Mouse (Mus musculus) 3134 (cell line): Measurements from ENCODE around the gene Upk3a.

Experiments
- DNase-seq: peaks from one replicate; pipeline ENCODE4 v3.0.0-alpha.2; 2011; ENCODE audit warnings: low spot score; ENCODE audit not compliant: insufficient read length; ENCODE audit errors: extremely low read depth

Upk3a gene

GRCm38 (mm10) chr15:85016951-85017664 lies at the start of gene Upk3a:
Upk3a (plus strand) TSS chr15:85017141.
- no peak for DNase-seq

DNA sequence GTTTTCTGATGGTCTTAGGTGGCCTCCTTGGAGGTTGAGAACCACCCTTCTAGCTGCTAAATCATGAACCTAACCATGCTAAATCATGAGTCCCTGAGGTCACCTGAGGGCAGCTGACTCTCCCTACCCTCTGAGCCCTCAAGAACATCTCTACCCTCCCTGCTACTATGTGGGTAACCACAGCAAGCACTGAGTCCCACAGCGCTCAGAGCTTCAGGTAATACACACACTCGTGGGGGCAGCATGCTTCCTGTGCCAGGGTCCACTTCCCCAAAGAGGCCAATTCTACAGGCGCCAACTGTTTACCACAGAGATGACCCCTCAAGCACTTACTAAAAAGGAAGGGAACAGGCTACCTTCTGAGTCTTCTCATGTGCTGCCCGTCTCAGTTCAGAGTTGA lies 48.4 kb upstream of the Upk3a start:
- DNase-seq, result no peak

- DNase-seq, result no peak
Observed at GRCm38 (mm10) chr15:84972860-84973543, 43.9 kb upstream of the Upk3a start.

DNA sequence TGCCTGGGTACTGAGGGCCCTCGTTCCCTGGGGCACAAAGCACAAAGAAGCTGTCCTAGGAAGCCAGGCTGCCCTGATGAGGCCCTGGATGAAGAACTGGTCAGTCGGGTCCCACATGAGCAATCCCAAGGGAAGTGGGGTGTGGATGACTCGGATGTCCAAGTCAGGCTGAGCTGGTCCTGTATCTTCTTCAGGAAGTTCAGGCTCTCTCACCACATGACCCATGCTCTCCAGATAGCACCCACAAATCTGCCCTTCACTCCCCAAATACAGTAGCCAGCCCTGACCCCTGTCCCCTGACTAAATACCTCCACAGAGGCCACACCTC lies 43.4 kb upstream of the Upk3a start:
- no peak for DNase-seq

DNA sequence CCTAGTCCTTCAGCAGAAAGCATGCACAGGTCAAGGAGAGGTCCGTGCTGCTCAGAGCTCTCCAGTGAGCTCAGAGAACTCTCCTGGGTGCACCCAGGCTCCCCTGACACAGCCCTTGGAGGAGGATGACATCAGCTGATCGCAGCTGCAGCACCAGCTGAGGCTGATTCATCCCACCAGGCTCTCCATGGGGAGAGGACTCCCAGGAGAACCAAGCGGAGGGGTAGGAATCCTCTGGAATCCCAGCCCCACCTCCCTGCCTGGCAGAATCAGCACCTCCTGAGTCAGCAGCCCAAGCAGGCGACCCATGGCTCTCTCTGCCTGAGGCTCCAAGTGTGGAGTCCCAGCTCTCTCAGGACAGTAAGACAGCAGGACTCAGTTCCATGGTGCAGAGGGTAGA lies 41.2 kb upstream of the Upk3a start:
- DNase-seq, result peak; percentile 84

DNA sequence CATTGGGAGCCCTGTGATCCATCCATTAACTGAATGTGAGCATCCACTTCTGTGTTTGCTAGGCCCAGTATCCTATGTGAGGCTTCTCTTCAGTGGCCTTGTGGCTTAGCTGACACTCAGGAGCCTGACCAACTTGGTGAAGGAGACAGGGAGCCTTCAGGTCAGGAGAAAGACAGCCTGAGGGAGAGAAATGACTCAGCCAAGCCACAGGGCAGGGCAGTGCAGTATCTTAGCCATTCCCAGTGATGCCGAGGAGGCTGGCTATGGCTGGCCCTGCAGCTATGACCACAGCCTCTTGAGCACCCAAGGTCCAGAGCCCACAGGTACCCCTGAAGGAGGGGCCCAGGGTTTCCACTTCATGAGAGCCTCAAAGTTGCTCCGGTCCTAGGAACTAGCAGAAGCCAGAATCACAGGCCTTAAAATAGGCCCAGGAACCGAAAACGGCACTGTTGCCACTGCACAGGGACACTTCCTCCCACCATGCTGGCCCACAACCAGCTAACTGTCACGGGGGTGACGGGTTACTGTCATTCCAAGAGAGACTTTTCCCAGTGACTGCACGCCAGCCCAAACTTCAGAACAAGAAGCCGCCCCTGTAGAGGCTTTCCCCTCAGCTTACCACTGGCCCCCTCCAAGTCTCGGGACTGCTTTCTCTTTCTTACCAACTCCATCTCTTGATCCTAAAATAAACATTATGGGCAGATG lies 35.2 kb upstream of the Upk3a start:
- peak; percentile 70 for DNase-seq

- DNase-seq, result no peak
Observed at GRCm38 (mm10) chr15:84982888-84983287, 34.1 kb upstream of the Upk3a start.

DNA sequence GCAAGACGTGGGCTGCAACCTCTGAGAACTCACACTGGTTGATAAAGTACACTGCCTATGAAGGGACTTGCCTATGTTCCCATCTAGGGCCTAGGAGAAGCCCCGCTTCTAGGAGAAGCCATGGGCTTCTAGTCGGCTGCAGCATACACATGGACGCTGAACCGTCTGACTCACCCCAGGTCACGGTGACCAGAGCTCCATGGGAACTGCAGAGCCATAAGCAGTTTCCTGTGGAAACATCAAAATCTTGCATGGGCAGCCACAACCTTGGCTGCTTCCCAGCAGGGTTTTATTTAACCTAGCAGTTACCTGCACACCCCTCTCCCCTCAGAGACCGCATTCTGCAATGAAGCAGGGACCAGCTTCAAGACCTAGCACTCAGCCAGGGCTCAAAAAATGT lies 33.2 kb upstream of the Upk3a start:
- peak; percentile 36 for DNase-seq

GRCm38 (mm10) chr15:84985516-84986160 lies 31.3 kb upstream of the Upk3a start:
- DNase-seq, result no peak

- no peak for DNase-seq
Observed at GRCm38 (mm10) chr15:84986171-84987019, 30.5 kb upstream of the Upk3a start.

DNA sequence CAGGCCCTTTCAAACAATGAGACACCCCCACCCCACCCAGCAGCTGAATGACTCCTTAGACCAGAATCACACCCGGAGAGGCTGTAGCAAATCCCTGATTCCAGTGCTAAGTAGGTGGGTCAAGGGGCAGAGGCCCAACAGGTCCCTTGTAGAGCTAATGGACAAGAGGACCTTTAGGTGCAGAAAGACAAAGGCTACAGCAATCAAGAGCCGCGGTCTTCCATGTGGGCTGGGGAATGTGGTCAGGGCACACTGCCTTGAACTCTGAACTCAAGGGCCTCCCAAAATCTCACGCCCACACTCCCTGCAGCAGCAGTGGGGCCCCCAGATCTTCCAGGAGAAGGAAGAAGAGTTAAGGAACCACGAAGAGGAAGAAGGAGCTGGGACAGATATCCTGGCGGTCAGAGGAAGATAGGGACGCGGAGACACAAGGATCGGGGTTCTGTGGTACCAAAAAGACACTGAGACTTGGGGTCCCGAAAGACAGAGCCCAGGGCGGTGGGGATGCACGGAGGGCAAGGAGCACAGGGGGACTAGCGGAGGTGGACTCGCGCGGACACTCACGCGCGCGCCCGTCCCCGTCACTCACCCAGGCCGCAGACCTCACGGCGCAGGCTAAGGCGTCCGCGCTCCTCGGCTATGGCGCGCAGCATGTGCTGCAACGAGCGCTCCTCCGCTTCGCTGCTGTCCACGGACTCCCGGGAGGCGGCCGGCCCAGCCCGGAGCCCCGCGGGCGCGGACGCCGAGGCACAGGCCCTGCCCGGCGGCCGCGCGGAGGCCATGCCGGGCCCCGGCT lies 29.7 kb upstream of the Upk3a start:
- DNase-seq, result peak; percentile 70

DNA sequence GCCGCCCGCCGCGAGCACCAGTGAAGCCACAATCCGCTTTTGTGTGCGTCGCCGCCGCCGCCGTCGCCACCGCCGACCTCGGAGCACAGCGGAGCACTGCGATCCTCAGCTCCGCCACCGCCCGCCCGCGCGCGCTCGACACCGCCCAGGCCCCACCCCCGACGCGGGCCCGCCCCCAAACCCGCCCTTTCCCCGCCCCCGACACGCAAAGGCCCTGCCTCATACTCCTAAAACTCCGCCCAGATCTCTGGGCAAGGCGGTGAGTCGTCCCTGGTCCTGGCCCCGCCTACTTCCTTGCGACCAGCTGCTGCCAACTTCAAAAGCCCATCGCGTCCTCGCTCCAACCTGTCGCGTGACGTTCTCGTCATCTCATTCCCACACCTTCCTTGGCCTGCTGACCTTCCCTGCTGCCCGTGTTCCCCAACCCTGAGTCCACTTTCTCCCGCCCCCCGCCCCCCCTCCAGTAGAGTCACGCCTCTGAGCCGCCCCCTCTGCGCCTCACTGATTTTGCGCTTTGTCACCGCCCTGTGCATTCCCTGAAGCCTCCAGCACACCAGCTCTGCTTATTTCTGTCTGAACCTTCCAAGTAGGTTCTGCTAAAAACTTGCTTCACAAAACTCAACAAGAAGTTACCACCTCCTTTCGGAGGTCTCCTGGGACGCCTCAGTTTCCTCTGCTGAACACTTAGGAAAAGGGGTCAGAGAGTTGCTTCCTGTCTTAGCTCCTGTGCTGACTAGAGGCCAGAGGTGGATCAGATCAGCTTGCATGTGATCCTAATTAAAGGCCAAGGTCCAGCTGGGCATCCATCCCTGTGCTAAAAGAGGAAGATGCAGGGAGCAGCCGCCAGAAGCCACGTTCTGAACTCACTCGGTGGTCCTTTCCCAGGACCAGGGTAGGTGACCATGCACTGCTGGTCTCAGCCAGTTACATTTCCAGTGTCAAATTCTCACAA lies 28.8 kb upstream of the Upk3a start, which contains the start of gene 5031439G07Rik:
Gene 5031439G07Rik (minus strand): TSS at position 678 of the 952 bp plus-strand sequence.
- DNase-seq, result peak; percentile 92

DNA sequence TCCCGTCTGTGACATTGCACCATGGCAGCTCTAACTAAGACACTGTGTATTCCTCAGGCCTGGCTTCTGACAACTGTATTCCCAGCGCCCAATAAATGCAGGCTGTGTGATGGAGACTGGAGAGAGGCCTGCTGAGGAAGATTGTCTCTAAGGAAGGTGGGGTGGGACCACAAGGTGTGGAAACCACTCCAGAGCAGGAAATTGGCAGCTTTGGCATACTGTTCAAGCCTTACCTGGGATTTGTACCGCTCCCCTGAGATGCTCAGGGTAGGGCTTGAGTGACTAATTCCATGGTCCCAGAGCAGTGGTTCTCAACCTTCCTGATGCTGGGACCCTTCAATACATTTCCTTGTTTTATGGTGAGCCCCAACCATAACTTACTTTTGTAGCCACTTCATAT lies 27.8 kb upstream of the Upk3a start:
- no peak for DNase-seq

DNA sequence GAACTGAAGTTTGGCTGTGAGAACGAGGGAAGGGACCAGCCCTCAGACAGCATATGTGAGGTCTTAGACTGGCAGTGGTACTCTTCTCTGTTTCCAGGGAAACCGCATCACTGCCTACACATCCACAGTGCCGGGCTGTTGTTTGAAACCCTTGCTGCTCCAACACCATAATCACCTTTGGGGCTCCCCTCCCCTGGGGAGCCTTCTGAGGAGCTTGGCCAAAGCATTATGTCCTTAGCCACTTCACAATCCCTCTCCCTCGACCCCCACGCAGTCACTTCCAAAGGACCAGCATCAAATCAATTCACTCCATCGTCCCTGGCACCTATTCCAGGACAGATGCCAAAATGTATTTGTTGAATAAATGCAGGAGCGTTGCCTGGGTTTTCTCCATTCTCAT lies 27.2 kb upstream of the Upk3a start:
- no peak for DNase-seq

DNA sequence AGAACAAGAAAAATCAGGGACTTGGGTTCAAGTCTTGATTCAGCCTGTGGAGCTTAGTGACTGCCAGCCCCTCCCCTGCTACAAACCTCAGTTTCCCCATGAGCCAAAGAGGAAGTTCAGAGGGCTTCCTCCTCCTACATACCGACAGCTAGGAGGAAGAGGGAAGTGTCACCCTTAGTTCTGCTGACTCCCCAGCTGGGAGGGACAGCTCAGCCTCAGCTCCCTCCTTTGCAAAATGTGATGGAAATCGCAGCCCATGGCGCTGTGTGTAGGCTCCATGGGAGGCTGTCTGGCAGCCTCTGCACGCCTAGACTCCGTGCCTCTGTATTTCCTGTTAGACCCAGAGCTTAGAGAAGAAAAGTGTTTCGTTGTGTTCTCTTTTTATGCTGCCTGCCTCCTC lies 22.4 kb upstream of the Upk3a start:
- DNase-seq, result no peak

DNA sequence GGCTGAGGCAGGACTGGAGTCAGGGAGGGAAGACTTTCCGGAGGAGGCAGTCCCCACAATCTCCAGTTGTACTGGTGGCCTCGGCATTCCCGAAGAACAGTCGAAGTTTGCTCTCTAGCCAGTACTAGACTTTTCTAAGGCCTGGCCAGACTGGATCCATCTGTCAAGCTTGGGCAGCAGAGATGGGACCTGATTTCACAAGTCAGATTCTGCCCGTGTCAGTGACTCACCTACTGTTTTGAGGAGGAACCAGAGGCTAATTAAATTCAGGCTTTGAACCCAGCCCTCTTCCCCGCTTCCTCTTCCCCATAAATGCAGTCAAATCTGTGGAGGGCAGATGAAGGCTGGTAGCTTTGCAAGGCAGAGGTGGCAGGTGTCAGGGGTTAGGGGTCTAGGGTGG lies 21.9 kb upstream of the Upk3a start:
- DNase-seq, result no peak

DNA sequence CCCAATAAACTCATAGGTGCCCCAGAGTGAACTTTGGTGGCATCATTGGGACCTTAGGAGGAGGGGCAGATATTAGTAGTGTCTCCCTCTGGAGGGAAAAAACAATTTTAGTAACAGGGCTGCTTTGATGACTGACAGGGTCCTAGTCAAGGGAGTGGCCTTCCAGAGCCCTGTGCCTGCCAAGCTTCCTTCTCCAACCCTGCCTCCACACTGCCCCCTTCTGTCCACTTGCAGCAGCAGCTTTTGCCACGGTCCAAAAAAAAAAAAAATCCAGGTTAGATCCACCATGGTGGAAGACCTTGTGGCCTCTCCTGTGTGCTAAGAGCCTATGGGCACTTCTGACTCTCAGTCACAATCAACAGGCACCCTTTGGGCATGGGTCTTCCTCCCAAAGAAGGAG lies 21.0 kb upstream of the Upk3a start:
- peak; percentile 54 for DNase-seq

- DNase-seq, result no peak
Observed at GRCm38 (mm10) chr15:84997768-84998454, 19.0 kb upstream of the Upk3a start.
